Mouse (Mus musculus) thymus, adult 2 months (tissue): ENCODE data around the gene Spdye4c.

Experiments
- CTCF ChIP-seq: fragments of 200-500 bp; IDR thresholded peaks from 2 replicates; pipeline ENCODE4 v1.5.1; 2012; ENCODE audit warnings: mild to moderate bottlenecking, control low read depth, low read length, moderate library complexity, borderline replicate concordance; ENCODE audit not compliant: control insufficient read depth, poor library complexity, insufficient read depth; ENCODE audit errors: extremely low read depth
- POLR2A ChIP-seq: fragments of 200-500 bp; IDR thresholded peaks from 2 replicates; pipeline ENCODE4 v1.6.1; 2012; ENCODE audit warnings: mild to moderate bottlenecking, low read length, control low read depth, moderate library complexity; ENCODE audit not compliant: control insufficient read depth, poor library complexity, insufficient read depth; ENCODE audit errors: extremely low read depth

DNA sequence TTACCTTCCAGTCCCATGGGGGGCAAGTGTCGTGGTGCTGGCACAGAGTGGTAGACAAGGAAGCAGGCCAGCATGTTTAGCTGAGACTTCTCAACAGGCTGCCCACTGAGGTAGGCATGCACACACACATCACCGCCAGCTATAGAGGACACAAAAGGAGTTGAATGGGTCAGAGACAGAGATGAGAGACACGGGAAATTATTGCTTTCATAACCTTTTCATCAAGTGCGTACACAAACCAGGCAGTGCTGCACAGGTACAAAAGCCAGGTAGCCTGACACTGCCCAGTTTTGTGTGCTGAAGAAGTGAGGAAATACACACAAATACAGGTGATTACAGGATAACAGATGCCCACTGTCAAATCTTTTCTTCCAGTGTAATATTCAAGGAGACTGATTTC, 24.4 kb downstream of the Spdye4c start:
- TF ChIP-seq POLR2A (no peak), CTCF (no peak)
